Mouse (Mus musculus): ENCODE data around the gene Cd5. TPM values are rescaled to one million over a fixed set of nuclear protein-coding genes. Genes with fewer than 3 reads are reported as not detected.

The Cd5 gene
- total and polyA plus RNA-seq, 3 experiments, result 0.11 to 0.80 (median 0.26) TPM

DNA sequence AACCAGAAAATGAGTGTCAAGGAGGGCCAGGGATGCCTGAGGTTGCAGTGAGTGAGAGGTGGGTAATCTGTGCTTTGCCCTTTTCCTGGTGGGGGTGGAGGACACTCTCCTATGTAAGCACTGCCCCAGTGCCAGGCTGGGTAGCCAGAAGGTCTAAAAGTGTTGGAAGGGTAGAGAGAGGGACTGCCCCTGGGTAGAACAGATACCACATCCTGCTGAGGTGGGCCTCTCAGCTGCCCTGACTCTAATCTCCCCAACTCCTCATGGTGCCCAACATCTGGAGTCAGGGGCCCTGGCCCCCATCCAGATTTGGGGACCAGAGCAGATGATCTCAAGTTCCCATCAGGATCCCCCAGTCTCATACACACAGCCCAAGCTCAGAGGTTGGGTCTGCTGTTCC, 18.3 kb upstream of the Cd5 start:
- no peak for TF ChIP-seq EP300 (IDR thresholded peaks at IDR 0.05; ENCODE audit: insufficient read depth, low read depth, low read length)
- no peak for TF ChIP-seq CTCF (IDR thresholded peaks at IDR 0.05)
- no peak for TF ChIP-seq POLR2A (IDR thresholded peaks at IDR 0.05; ENCODE audit: insufficient read depth, low read depth, low read length)
- Histone ChIP-seq H3K9ac (ENCODE audit: low read depth, low read length) (no peak overlapping the region), H3K36me3 (ENCODE audit: control insufficient read depth, insufficient read depth, low read length) (no peaks in the 10 kb centered on the region; the same call in 1 of the 2 replicates), H3K27me3 (ENCODE audit: control insufficient read depth, insufficient read depth, low read length) (no peaks in the 10 kb centered on the region), H3K79me2 (replicated peaks; ENCODE audit: control insufficient read depth, insufficient read depth, low read length) (no peaks in the 10 kb centered on the region), H3K4me1 (ENCODE audit: control insufficient read depth, insufficient read depth, low read length) (peaks cover 12% of the 10 kb centered on the region), H3K4me3 (no peak overlapping the region), H3K27ac (no peak overlapping the region)
- intact Hi-C loops (cut with DNase I), result no loop called here
- no peak for DNase-seq

DNA sequence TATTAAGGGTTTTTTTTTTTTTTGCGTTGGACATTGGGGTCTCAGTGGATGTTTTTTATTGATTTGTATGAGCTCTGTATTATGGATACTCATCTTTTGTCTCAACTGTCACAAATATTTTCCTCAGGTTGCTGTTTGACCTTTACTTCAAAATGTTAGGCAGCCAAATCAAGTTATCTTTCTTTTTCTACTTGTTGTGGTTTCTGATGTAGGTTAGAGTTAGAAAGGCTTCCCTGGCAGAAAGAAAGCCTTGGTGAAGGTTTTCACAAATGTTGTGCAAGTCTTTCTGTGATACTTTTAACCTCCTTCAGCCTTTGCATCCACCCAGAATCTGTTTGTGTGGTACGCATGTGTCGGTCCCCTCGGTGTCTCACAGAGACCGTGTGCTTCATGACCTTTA, 13.8 kb upstream of the Cd5 start:
- Histone ChIP-seq H3K36me3 (ENCODE audit: control insufficient read depth, insufficient read depth, low read length) (no peaks in the 10 kb centered on the region), H3K27ac (no peak overlapping the region), H3K27me3 (ENCODE audit: control insufficient read depth, insufficient read depth, low read length) (no peaks in the 10 kb centered on the region), H3K4me1 (ENCODE audit: control insufficient read depth, insufficient read depth, low read length) (peaks cover 1% of the 10 kb centered on the region; the same call in 1 of the 2 replicates), H3K4me3 (no peak overlapping the region), H3K79me2 (replicated peaks; ENCODE audit: control insufficient read depth, insufficient read depth, low read length) (no peaks in the 10 kb centered on the region), H3K9ac (ENCODE audit: low read depth, low read length) (no peak overlapping the region)
- intact Hi-C loops (cut with DNase I), result no loop called here
- no peak for DNase-seq
- TF ChIP-seq POLR2A (IDR thresholded peaks at IDR 0.05; ENCODE audit: insufficient read depth, low read depth, low read length) (no peak), CTCF (IDR thresholded peaks at IDR 0.05) (no peak), EP300 (IDR thresholded peaks at IDR 0.05; ENCODE audit: insufficient read depth, low read depth, low read length) (no peak)
- WGBS, result 87% methylated on average over 5 of the region's 5 CpGs

GRCm38 (mm10) chr19:10752106-10752505, 13.3 kb upstream of the Cd5 start:
- H3K27me3 ChIP-seq (ENCODE audit: control insufficient read depth, insufficient read depth, low read length), result no peaks in the 10 kb centered on the region
- no peaks in the 10 kb centered on the region for H3K36me3 ChIP-seq (ENCODE audit: control insufficient read depth, insufficient read depth, low read length)
- TF ChIP-seq EP300 (IDR thresholded peaks at IDR 0.05; ENCODE audit: insufficient read depth, low read depth, low read length), result no peak
- no peak for TF ChIP-seq POLR2A (IDR thresholded peaks at IDR 0.05; ENCODE audit: insufficient read depth, low read depth, low read length)
- TF ChIP-seq CTCF (IDR thresholded peaks at IDR 0.05), result no peak
- WGBS, result 94% methylated on average over 6 of the region's 6 CpGs
- H3K79me2 ChIP-seq (replicated peaks; ENCODE audit: control insufficient read depth, insufficient read depth, low read length), result no peaks in the 10 kb centered on the region
- H3K9ac ChIP-seq (ENCODE audit: low read depth, low read length), result no peak overlapping the region
- H3K4me1 ChIP-seq (ENCODE audit: control insufficient read depth, insufficient read depth, low read length), result no peaks in the 10 kb centered on the region
- H3K4me3 ChIP-seq, result no peak overlapping the region
- no peak for DNase-seq
- H3K27ac ChIP-seq, result no peak overlapping the region
- intact Hi-C loops (cut with DNase I), result no loop called here

- Histone ChIP-seq H3K27ac (no peak overlapping the region), H3K4me3 (no peak overlapping the region), H3K36me3 (ENCODE audit: control insufficient read depth, insufficient read depth, low read length) (no peaks in the 10 kb centered on the region), H3K4me1 (ENCODE audit: control insufficient read depth, insufficient read depth, low read length) (no peaks in the 10 kb centered on the region), H3K9ac (ENCODE audit: low read depth, low read length) (no peak overlapping the region), H3K27me3 (ENCODE audit: control insufficient read depth, insufficient read depth, low read length) (no peaks in the 10 kb centered on the region), H3K79me2 (replicated peaks; ENCODE audit: control insufficient read depth, insufficient read depth, low read length) (no peaks in the 10 kb centered on the region)
- TF ChIP-seq POLR2A (IDR thresholded peaks at IDR 0.05; ENCODE audit: insufficient read depth, low read depth, low read length) (no peak), CTCF (IDR thresholded peaks at IDR 0.05) (no peak), EP300 (IDR thresholded peaks at IDR 0.05; ENCODE audit: insufficient read depth, low read depth, low read length) (no peak)
- WGBS, result 90% methylated on average over 1 of the region's 1 CpGs
- no peak for DNase-seq
- intact Hi-C loops (cut with DNase I), result no loop called here
Measured at GRCm38 (mm10) chr19:10751607-10752006, 12.8 kb upstream of the Cd5 start.

DNA sequence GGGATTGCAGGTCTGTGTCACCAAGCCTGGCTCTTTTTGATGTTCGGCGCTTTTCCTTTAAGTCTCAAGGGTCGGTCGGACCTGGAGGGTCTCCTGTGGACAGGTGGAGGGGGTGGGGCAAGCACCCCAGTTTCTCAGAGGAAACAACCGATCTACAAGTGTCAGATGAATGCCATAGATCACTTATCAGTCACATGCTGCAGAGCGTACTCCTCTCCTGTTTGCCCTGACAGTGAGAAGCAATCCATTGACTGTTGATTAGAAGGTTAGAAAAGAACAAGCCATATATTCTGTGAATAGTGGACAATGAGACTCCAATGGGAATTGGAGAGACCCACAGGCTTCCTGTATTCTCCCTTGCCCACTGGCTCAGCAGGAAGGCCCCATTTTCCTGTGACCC, 11.4 kb upstream of the Cd5 start:
- TF ChIP-seq POLR2A (IDR thresholded peaks at IDR 0.05; ENCODE audit: insufficient read depth, low read depth, low read length), result no peak
- TF ChIP-seq EP300 (IDR thresholded peaks at IDR 0.05; ENCODE audit: insufficient read depth, low read depth, low read length), result no peak
- TF ChIP-seq CTCF (IDR thresholded peaks at IDR 0.05), result no peak
- H3K4me3 ChIP-seq, result no peak overlapping the region
- WGBS, result 88% methylated on average over 6 of the region's 6 CpGs

GRCm38 (mm10) chr19:10749295-10749694, 10.5 kb upstream of the Cd5 start:
- WGBS, result 82% methylated on average over 6 of the region's 6 CpGs
- Histone ChIP-seq H3K27me3 (ENCODE audit: control insufficient read depth, insufficient read depth, low read length) (no peaks in the 10 kb centered on the region), H3K4me1 (ENCODE audit: control insufficient read depth, insufficient read depth, low read length) (no peaks in the 10 kb centered on the region), H3K36me3 (ENCODE audit: control insufficient read depth, insufficient read depth, low read length) (no peaks in the 10 kb centered on the region), H3K79me2 (replicated peaks; ENCODE audit: control insufficient read depth, insufficient read depth, low read length) (no peaks in the 10 kb centered on the region), H3K4me3 (no peak overlapping the region), H3K27ac (no peak overlapping the region), H3K9ac (ENCODE audit: low read depth, low read length) (no peak overlapping the region)
- TF ChIP-seq EP300 (IDR thresholded peaks at IDR 0.05; ENCODE audit: insufficient read depth, low read depth, low read length), result no peak
- TF ChIP-seq POLR2A (IDR thresholded peaks at IDR 0.05; ENCODE audit: insufficient read depth, low read depth, low read length), result no peak
- TF ChIP-seq CTCF (IDR thresholded peaks at IDR 0.05), result no peak
- DNase-seq, result no peak
- intact Hi-C loops (cut with DNase I), result no loop called here

More for the DNA sequence above, 11.4 kb upstream of the Cd5 start:
- Histone ChIP-seq H3K36me3 (ENCODE audit: control insufficient read depth, insufficient read depth, low read length) (no peaks in the 10 kb centered on the region), H3K27ac (no peak overlapping the region), H3K27me3 (ENCODE audit: control insufficient read depth, insufficient read depth, low read length) (no peaks in the 10 kb centered on the region), H3K9ac (ENCODE audit: low read depth, low read length) (no peak overlapping the region), H3K79me2 (replicated peaks; ENCODE audit: control insufficient read depth, insufficient read depth, low read length) (no peaks in the 10 kb centered on the region), H3K4me1 (ENCODE audit: control insufficient read depth, insufficient read depth, low read length) (no peaks in the 10 kb centered on the region)
- DNase-seq, result no peak
- intact Hi-C loops (cut with DNase I), result no loop called here

Measured in heart, adult 2 months (tissue).